13 mouse cellular contexts compared by ENCODE assay signal in the genomic region with DNA sequence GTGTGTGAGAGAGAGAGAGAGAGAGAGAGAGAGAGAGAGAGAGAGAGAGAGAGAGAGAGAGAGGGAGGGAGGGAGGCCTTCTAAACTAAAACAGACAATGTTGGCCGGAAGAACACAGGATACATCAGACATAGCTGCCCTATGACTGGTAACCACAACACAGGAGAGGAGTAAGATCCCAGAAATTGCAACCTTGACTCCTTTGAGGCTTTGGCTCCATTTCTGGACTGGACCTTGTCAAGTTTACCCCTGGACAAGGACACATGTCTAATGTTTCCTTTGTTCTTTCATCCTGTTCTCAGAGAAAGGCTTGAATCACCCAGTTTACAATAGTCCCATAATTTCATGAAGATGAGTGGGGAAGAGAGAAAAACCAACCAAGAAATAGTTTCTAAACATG.
"Had no signal": no experiment of that assay in that cellular context is flagged by ENCODE, and none has a peak within 500 bp of the region (broad histone marks: within the 10 kb centered on the region; RNA-seq: fewer than 3 reads in every experiment).

No protein-coding gene starts in this region.

- DNase-seq: gastrocnemius, adult 2 months; gastrocnemius, postnatal 10 days; gastrocnemius, postnatal 25 days; heart, adult 2 months; heart, postnatal 10 days; heart, postnatal 4 days; kidney, adult 18-20 months; kidney, adult 8-10 months; kidney, postnatal 10 days; kidney, postnatal 25 days; kidney, postnatal 4 days; liver; liver, embryonic 13.5 days had no signal
